Mouse (Mus musculus): ENCODE measurements around the gene Vmn1r157.
"Not testable (repeated sequence)": the region's sequence is repeated elsewhere in the genome, so short reads cannot be mapped to it uniquely, and the experiment has no call there.

Gene Vmn1r157

GRCm38 (mm10) chr7:22761397-22761796, at the start of gene Vmn1r157:
TSS of gene Vmn1r157 (plus strand) at chr7:22761697.
- DNase-seq = not testable (repeated sequence)

GRCm38 (mm10) chr7:22719610-22720009, 41.9 kb upstream of the Vmn1r157 start, which contains the start of gene Gm4567:
TSS of gene Gm4567 (minus strand) at chr7:22719710.
- not testable (repeated sequence) for DNase-seq

GRCm38 (mm10) chr7:22775981-22776380, 14.5 kb downstream of the Vmn1r157 start:
- not testable (repeated sequence) for DNase-seq

GRCm38 (mm10) chr7:22790682-22791081, 29.2 kb downstream of the Vmn1r157 start, which contains the start of gene Vmn1r158:
TSS of gene Vmn1r158 (minus strand) at chr7:22790782.
- DNase-seq = not testable (repeated sequence)
